Mouse (Mus musculus) ES-E14 (cell line): ENCODE measurements at regions not wholly inside any gene's neighbourhood (a gene's known extent, or its start where the extent isn't known, plus 50 kb on each side); places are given as distances from the start of the nearest gene placed in this dataset.

Source experiments
- CHD2 ChIP-seq: IDR thresholded peaks from 2 replicates; pipeline ENCODE4 v1.6.1; 2014; ENCODE audit warnings: mild to moderate bottlenecking, low read depth, low read length, inconsistent platforms
- HCFC1 ChIP-seq: IDR thresholded peaks from 2 replicates; pipeline ENCODE4 v1.6.1; 2012; ENCODE audit warnings: low read length, inconsistent platforms, borderline replicate concordance; ENCODE audit not compliant: insufficient read depth
- MAFK ChIP-seq: IDR thresholded peaks from 2 replicates; pipeline ENCODE4 v1.6.1; 2014; ENCODE audit warnings: mild to moderate bottlenecking, low read depth, low read length, inconsistent platforms; ENCODE audit not compliant: insufficient read depth
- ZC3H11A ChIP-seq: IDR thresholded peaks from 2 replicates; pipeline ENCODE4 v1.6.1; 2012; ENCODE audit warnings: low read depth, mild to moderate bottlenecking, inconsistent platforms, low read length, borderline replicate concordance
- ZNF384 ChIP-seq: IDR thresholded peaks from 2 replicates; pipeline ENCODE4 v1.6.1; 2012; ENCODE audit warnings: low read depth, low read length, inconsistent platforms

DNA sequence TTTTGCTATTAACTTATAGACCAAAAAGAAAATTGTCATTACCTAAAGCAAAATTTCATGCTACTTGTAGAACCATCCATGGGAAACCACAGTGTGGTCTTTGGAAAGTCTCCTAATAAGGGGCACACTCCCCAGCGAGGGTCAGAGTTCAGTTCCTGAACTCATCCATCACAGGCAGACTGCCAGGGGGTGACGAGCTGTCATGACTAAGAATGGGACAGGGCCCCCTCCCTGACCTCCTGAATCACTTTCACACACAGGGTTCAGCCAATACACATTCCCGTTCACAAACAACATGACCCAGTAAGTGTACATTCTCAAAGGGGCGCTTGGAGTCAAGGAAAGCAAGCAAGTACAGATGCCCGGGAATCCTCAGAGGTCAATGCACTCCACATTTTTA is 437.5 kb upstream of the Adgrl4 start:
- TF ChIP-seq ZNF384: no peak
- TF ChIP-seq ZC3H11A: no peak
- TF ChIP-seq MAFK: no peak
- no peak for TF ChIP-seq CHD2
- TF ChIP-seq HCFC1: no peak
